Mouse (Mus musculus) thymus, adult 2 months (tissue): ENCODE measurements at regions not wholly inside any gene's neighbourhood (a gene's known extent, or its start where the extent isn't known, plus 50 kb on each side); places are given as distances from the start of the nearest gene placed in this dataset.

ENCODE experiments used
- DNase-seq: peaks from one replicate; pipeline ENCODE4 v3.0.0; 2021
- H3K27ac ChIP-seq: fragments of 200-500 bp; 2 replicates; pipeline ENCODE4 v1.5.1; 2012; ENCODE audit warnings: low read length, control low read depth; ENCODE audit not compliant: control insufficient read depth, insufficient read depth
- H3K27me3 ChIP-seq: fragments of 200-500 bp; 2 replicates; pipeline ENCODE4 v1.6.1; 2012; ENCODE audit warnings: mild to moderate bottlenecking, low read length, moderate library complexity, mixed read lengths; ENCODE audit not compliant: control insufficient read depth, insufficient read depth
- H3K36me3 ChIP-seq: fragments of 200-500 bp; 2 replicates; pipeline ENCODE4 v1.6.1; 2012; ENCODE audit warnings: mild to moderate bottlenecking, low read length, moderate library complexity; ENCODE audit not compliant: control insufficient read depth, insufficient read depth
- H3K4me1 ChIP-seq: fragments of 200-500 bp; replicated peaks from 2 replicates; pipeline ENCODE4 v1.6.1; 2012; ENCODE audit warnings: low read length; ENCODE audit not compliant: control insufficient read depth, insufficient read depth
- H3K4me3 ChIP-seq: fragments of 200-500 bp; 2 replicates; pipeline ENCODE4 v1.5.1; 2012; ENCODE audit warnings: mild to moderate bottlenecking, low read length, control low read depth, moderate library complexity; ENCODE audit not compliant: control insufficient read depth, insufficient read depth
- CTCF ChIP-seq: fragments of 200-500 bp; IDR thresholded peaks from 2 replicates; pipeline ENCODE4 v1.5.1; 2012; ENCODE audit warnings: mild to moderate bottlenecking, control low read depth, low read length, moderate library complexity, borderline replicate concordance; ENCODE audit not compliant: control insufficient read depth, poor library complexity, insufficient read depth; ENCODE audit errors: extremely low read depth
- POLR2A ChIP-seq: fragments of 200-500 bp; IDR thresholded peaks from 2 replicates; pipeline ENCODE4 v1.6.1; 2012; ENCODE audit warnings: mild to moderate bottlenecking, low read length, control low read depth, moderate library complexity; ENCODE audit not compliant: control insufficient read depth, poor library complexity, insufficient read depth; ENCODE audit errors: extremely low read depth
- WGBS: fragments of 180-500 bp; shearing (Covaris S2); methylation state at CpG from one replicate; pipeline ENCODE4 v1.1.7; 2018; 5-methylcytosine and 5-hydroxymethylcytosine counted together

GRCm38 (mm10) chr9:61851331-61851730 is 63.0 kb downstream of the Rplp1 start:
- Histone ChIP-seq H3K27ac (no peak overlapping the region), H3K4me3 (no peak overlapping the region), H3K36me3 (no peaks in the 10 kb centered on the region), H3K4me1 (0 out of 2 replicates have a peak, but pooled peaks cover 4% of the 10 kb centered on the region), H3K27me3 (no peaks in the 10 kb centered on the region)
- 73% methylated on average over 3 of the region's 3 CpGs for WGBS
- no peak for TF ChIP-seq POLR2A
- TF ChIP-seq CTCF, result no peak
- no peak for DNase-seq

GRCm38 (mm10) chr9:61848401-61848800 is 65.9 kb downstream of the Rplp1 start:
- H3K27me3 ChIP-seq, result no peaks in the 10 kb centered on the region

DNA sequence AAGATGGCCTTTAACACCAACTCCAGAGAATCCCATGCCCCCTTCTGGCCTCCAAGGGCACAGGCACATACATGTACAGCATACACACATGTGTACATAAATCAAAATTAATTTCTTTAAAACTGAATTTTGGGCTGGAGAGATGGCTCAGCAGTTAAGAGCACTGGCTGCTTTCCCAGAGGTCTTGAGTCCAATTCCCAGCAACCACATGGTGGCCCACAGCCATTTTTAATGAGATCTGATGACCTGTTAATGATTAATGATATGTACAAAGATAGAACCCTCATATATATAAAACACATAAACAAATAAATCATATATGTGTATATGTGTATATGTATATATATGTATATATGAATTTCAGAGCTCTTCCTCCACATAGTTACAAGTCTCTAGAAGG is 66.8 kb downstream of the Rplp1 start:
- no peak for TF ChIP-seq POLR2A
- TF ChIP-seq CTCF, result no peak
- Histone ChIP-seq H3K4me3 (no peak overlapping the region), H3K36me3 (no peaks in the 10 kb centered on the region), H3K4me1 (no peaks in the 10 kb centered on the region), H3K27me3 (no peaks in the 10 kb centered on the region), H3K27ac (no peak overlapping the region)
- no peak for DNase-seq

More at GRCm38 (mm10) chr9:61848401-61848800, 65.9 kb downstream of the Rplp1 start:
- no peak for TF ChIP-seq CTCF
- TF ChIP-seq POLR2A, result no peak
- Histone ChIP-seq H3K4me3 (no peak overlapping the region), H3K27ac (no peak overlapping the region), H3K36me3 (no peaks in the 10 kb centered on the region), H3K4me1 (no peaks in the 10 kb centered on the region)
- DNase-seq, result no peak
- 91% methylated on average over 2 of the region's 2 CpGs for WGBS

- H3K27ac ChIP-seq, result no peak overlapping the region
- 95% methylated on average over 5 of the region's 5 CpGs for WGBS
- H3K36me3 ChIP-seq, result no peaks in the 10 kb centered on the region
- H3K4me1 ChIP-seq, result no peaks in the 10 kb centered on the region
- H3K27me3 ChIP-seq, result no peaks in the 10 kb centered on the region
- no peak for DNase-seq
- TF ChIP-seq POLR2A, result no peak
- TF ChIP-seq CTCF, result no peak
- no peak overlapping the region for H3K4me3 ChIP-seq
Observed at GRCm38 (mm10) chr9:61844645-61845044, 69.7 kb downstream of the Rplp1 start.

GRCm38 (mm10) chr9:61844141-61844540 is 70.2 kb downstream of the Rplp1 start:
- H3K36me3 ChIP-seq, result no peaks in the 10 kb centered on the region
- no peak for DNase-seq
- H3K4me3 ChIP-seq, result no peak overlapping the region
- H3K27me3 ChIP-seq, result no peaks in the 10 kb centered on the region
- no peaks in the 10 kb centered on the region for H3K4me1 ChIP-seq
- WGBS, result 83% methylated on average over 8 of the region's 8 CpGs
- TF ChIP-seq CTCF (no peak), POLR2A (no peak)
- no peak overlapping the region for H3K27ac ChIP-seq

DNA sequence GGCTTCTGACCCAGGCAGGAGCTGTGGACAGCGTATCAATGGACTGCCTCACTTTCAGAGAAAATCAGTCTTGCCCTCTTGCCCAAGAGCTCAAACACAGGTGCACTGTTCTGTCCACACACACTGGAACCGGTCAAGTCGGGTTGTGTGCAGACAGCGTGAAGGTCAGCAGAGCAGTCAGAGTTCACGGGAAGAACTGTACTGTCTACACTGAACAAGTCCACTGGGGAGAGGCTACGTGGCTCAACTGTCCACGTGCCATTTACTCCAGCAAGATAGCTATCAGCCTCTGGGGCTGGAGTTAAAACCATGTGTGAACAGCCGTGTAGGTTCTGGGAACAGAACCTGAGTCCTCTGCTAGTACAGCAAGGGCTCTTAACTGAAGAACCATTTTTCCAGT is 70.8 kb downstream of the Rplp1 start:
- Histone ChIP-seq H3K27ac (no peak overlapping the region), H3K4me1 (no peaks in the 10 kb centered on the region), H3K36me3 (no peaks in the 10 kb centered on the region), H3K4me3 (no peak overlapping the region), H3K27me3 (no peaks in the 10 kb centered on the region)
- TF ChIP-seq CTCF, result no peak
- TF ChIP-seq POLR2A, result no peak
- 96% methylated on average over 8 of the region's 8 CpGs for WGBS
- no peak for DNase-seq

DNA sequence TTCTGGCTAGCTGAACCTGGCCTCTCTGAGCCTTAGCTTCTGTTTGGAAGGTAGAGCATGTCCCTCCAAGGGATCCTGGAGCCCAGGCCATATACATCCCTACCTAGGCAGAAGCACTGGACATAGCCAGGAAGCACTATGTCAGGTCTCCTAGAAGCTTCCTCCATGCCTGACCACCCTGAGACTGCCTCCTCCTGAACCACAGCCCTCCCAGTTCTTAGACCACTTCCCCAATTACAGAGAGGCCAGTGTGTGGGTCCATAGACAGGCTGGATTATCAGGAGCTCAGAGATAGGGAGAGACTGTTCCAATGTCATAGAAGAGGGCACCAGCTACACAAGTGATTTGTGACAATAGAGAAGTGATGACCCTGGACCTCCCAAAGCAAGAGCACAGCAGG is 72.0 kb downstream of the Rplp1 start:
- H3K4me3 ChIP-seq, result no peak overlapping the region
- no peak for DNase-seq
- no peaks in the 10 kb centered on the region for H3K4me1 ChIP-seq
- H3K27me3 ChIP-seq, result no peaks in the 10 kb centered on the region
- no peak overlapping the region for H3K27ac ChIP-seq
- no peaks in the 10 kb centered on the region for H3K36me3 ChIP-seq
- no peak for TF ChIP-seq CTCF

GRCm38 (mm10) chr9:61841222-61841621 is 73.1 kb downstream of the Rplp1 start:
- no peaks in the 10 kb centered on the region for H3K36me3 ChIP-seq
- H3K27me3 ChIP-seq, result no peaks in the 10 kb centered on the region
- H3K27ac ChIP-seq, result no peak overlapping the region
- no peak for DNase-seq
- WGBS, result 97% methylated on average over 8 of the region's 8 CpGs
- H3K4me3 ChIP-seq, result no peak overlapping the region
- TF ChIP-seq POLR2A (no peak), CTCF (no peak)
- H3K4me1 ChIP-seq, result no peaks in the 10 kb centered on the region
